Comparison of ENCODE assay signal across 19 mouse cellular contexts in genomic region chr13:20585868-20586267, GRCm38 (mm10).
DNase-seq lines count a peak whose midpoint lies in the region; ATAC-seq lines count a peak whose summit lies in the region.
"Had no signal": no experiment of that assay in that cellular context is flagged by ENCODE, and none has a peak within 500 bp of the region (broad histone marks: within the 10 kb centered on the region; RNA-seq: fewer than 3 reads in every experiment).

No protein-coding gene starts in this region.

- H3K36me3 ChIP-seq in midbrain, embryonic 12.5 days, result no peaks in the 10 kb centered on the region
- peaks cover 2% of the 10 kb centered on the region; the same call in 1 of the 2 replicates for H3K36me3 ChIP-seq in midbrain, embryonic 16.5 days (ENCODE audit: control insufficient read depth, insufficient read depth, low read length)
- H3K36me3 ChIP-seq in kidney, embryonic 16.5 days (ENCODE audit: insufficient read depth, low read length), result no peaks in the 10 kb centered on the region
- no peaks in the 10 kb centered on the region for H3K36me3 ChIP-seq in heart, embryonic 12.5 days
- H3K36me3 ChIP-seq: embryonic facial prominence, embryonic 13.5 days; heart, embryonic 13.5 days; hindbrain, embryonic 12.5 days had no signal

- no peaks in the 10 kb centered on the region for H3K9me3 ChIP-seq in midbrain, embryonic 12.5 days
- H3K9me3 ChIP-seq in midbrain, embryonic 16.5 days (replicated peaks; ENCODE audit: control insufficient read depth, low read length, poor library complexity, severe bottlenecking), result no peaks in the 10 kb centered on the region
- H3K9me3 ChIP-seq in kidney, embryonic 16.5 days (ENCODE audit: low read length), result no peaks in the 10 kb centered on the region
- H3K9me3 ChIP-seq in heart, embryonic 12.5 days (replicated peaks), result no peaks in the 10 kb centered on the region
- H3K9me3 ChIP-seq: embryonic facial prominence, embryonic 13.5 days; heart, embryonic 13.5 days; hindbrain, embryonic 12.5 days had no signal

- peaks cover 5% of the 10 kb centered on the region; the same call in 1 of the 2 replicates for H3K4me1 ChIP-seq in midbrain, embryonic 12.5 days
- no peaks in the 10 kb centered on the region for H3K4me1 ChIP-seq in midbrain, embryonic 16.5 days (ENCODE audit: control insufficient read depth, insufficient read depth, low read length)
- H3K4me1 ChIP-seq in kidney, embryonic 16.5 days (ENCODE audit: insufficient read depth, low read length), result no peaks in the 10 kb centered on the region
- 0 out of 2 replicates have a peak, but pooled peaks cover 3% of the 10 kb centered on the region for H3K4me1 ChIP-seq in heart, embryonic 12.5 days (replicated peaks)
- H3K4me1 ChIP-seq: embryonic facial prominence, embryonic 13.5 days; heart, embryonic 13.5 days; hindbrain, embryonic 12.5 days had no signal

- H3K4me2 ChIP-seq in midbrain, embryonic 12.5 days (replicated peaks), result no peak overlapping the region
- H3K4me2 ChIP-seq in midbrain, embryonic 16.5 days (ENCODE audit: low read length), result no peak overlapping the region
- H3K4me2 ChIP-seq in kidney, embryonic 16.5 days (replicated peaks; ENCODE audit: low read depth, low read length), result no peak overlapping the region
- no peak overlapping the region for H3K4me2 ChIP-seq in heart, embryonic 12.5 days
- H3K4me2 ChIP-seq: embryonic facial prominence, embryonic 13.5 days; heart, embryonic 13.5 days; hindbrain, embryonic 12.5 days had no signal

- H3K9ac ChIP-seq in midbrain, embryonic 12.5 days (replicated peaks), result no peak overlapping the region
- no peak overlapping the region for H3K9ac ChIP-seq in midbrain, embryonic 16.5 days (ENCODE audit: low read depth, low read length)
- no peak overlapping the region for H3K9ac ChIP-seq in kidney, embryonic 16.5 days (replicated peaks; ENCODE audit: low read length)
- H3K9ac ChIP-seq in heart, embryonic 12.5 days, result no peak overlapping the region
- H3K9ac ChIP-seq: embryonic facial prominence, embryonic 13.5 days; heart, embryonic 13.5 days; hindbrain, embryonic 12.5 days had no signal

- H3K4me3 ChIP-seq in midbrain, embryonic 12.5 days, result no peak overlapping the region
- no peak overlapping the region for H3K4me3 ChIP-seq in midbrain, embryonic 16.5 days (ENCODE audit: low read depth, low read length)
- no peak overlapping the region for H3K4me3 ChIP-seq in kidney, embryonic 16.5 days (ENCODE audit: low read length)
- no peak overlapping the region for H3K4me3 ChIP-seq in heart, embryonic 12.5 days
- H3K4me3 ChIP-seq: embryonic facial prominence, embryonic 13.5 days; gastrocnemius, adult 2 months; heart, embryonic 13.5 days; hindbrain, embryonic 12.5 days had no signal

- 38% methylated on average over 4 of the region's 4 CpGs for WGBS in midbrain, embryonic 12.5 days
- 26% methylated on average over 4 of the region's 4 CpGs for WGBS in midbrain, embryonic 16.5 days
- 82% methylated on average over 4 of the region's 4 CpGs for WGBS in kidney, embryonic 16.5 days
- WGBS in heart, embryonic 12.5 days, result 64% methylated on average over 4 of the region's 4 CpGs

- H3K27ac ChIP-seq in midbrain, embryonic 12.5 days (replicated peaks), result no peak overlapping the region
- no peak overlapping the region for H3K27ac ChIP-seq in midbrain, embryonic 16.5 days (ENCODE audit: low read length)
- H3K27ac ChIP-seq in kidney, embryonic 16.5 days (ENCODE audit: low read length), result no peak overlapping the region
- H3K27ac ChIP-seq in heart, embryonic 12.5 days (ENCODE audit: poor library complexity, severe bottlenecking), result no peak overlapping the region
- H3K27ac ChIP-seq: embryonic facial prominence, embryonic 13.5 days; gastrocnemius, adult 2 months; heart, embryonic 13.5 days; hindbrain, embryonic 12.5 days had no signal

- DNase-seq in retina, postnatal 1 day, result peak; percentile 90
- DNase-seq in c-Kit-positive CD71-positive TER-119-positive erythroid progenitor cells, embryonic 14.5 days (ENCODE audit: low spot score), result no peak
- DNase-seq: adrenal gland, adult 8-10 months; adrenal gland, postnatal 36 days; cerebellum, adult 11-12 months; cerebellum, adult 9-10 months; cerebellum, postnatal 25 days; gastrocnemius, adult 2 months; gastrocnemius, postnatal 25 days; heart, postnatal 4 days had no signal

- no peaks in the 10 kb centered on the region for H3K27me3 ChIP-seq in midbrain, embryonic 12.5 days
- H3K27me3 ChIP-seq in midbrain, embryonic 16.5 days (ENCODE audit: control insufficient read depth, insufficient read depth, low read depth, low read length), result no peaks in the 10 kb centered on the region
- H3K27me3 ChIP-seq in kidney, embryonic 16.5 days (ENCODE audit: insufficient read depth, low read length), result no peaks in the 10 kb centered on the region
- no peaks in the 10 kb centered on the region for H3K27me3 ChIP-seq in heart, embryonic 12.5 days (replicated peaks)
- H3K27me3 ChIP-seq: embryonic facial prominence, embryonic 13.5 days; heart, embryonic 13.5 days; hindbrain, embryonic 12.5 days had no signal

- peak; percentile 44; the same call in 1 of the 2 replicates for ATAC-seq in midbrain, embryonic 12.5 days (ENCODE audit: low FRiP score, low read depth)
- ATAC-seq in midbrain, embryonic 16.5 days, result peak; percentile 42; the same call in 1 of the 2 replicates
- ATAC-seq in kidney, embryonic 16.5 days (ENCODE audit: low FRiP score, low TSS enrichment), result no peak
- no peak for ATAC-seq in heart, embryonic 12.5 days (ENCODE audit: insufficient number of reproducible peaks, low FRiP score)
- ATAC-seq: forebrain, embryonic 14.5 days; hindbrain, embryonic 16.5 days had no signal

Comparison
In these comparisons a context has a peak if more than half of its experiments do, and no peak if none do; other contexts are left out.
1. ATAC-seq: peak in midbrain, embryonic 12.5 days (single experiment) and midbrain, embryonic 16.5 days (single experiment); none in kidney, embryonic 16.5 days (single experiment) and heart, embryonic 12.5 days (single experiment).